Mouse (Mus musculus) kidney, embryonic 16.5 days (tissue): Measurements from ENCODE around the gene Tph2. TPM values are rescaled to one million over a fixed set of nuclear protein-coding genes. Genes with fewer than 3 reads are reported as not detected.
A peak's percentile ranks its signal among the peaks of the same experiment; 100 is the strongest.

Source experiments
- ATAC-seq: fragments of 200-750 bp; cut with Nextera tagmentation; 2 replicates; pipeline ENCODE4 v1.8.0; 2017; ENCODE audit warnings: moderate TSS enrichment; ENCODE audit not compliant: low FRiP score, low TSS enrichment
- H3K27ac ChIP-seq: fragments of 300-500 bp; sonication (generic); 2 replicates; pipeline ENCODE4 v1.5.1; 2014; ENCODE audit warnings: low read length
- H3K27me3 ChIP-seq: fragments of 300-500 bp; sonication (generic); 2 replicates; pipeline ENCODE4 v1.6.1; 2014; ENCODE audit warnings: low read length, control low read depth, mixed read lengths; ENCODE audit not compliant: insufficient read depth
- H3K36me3 ChIP-seq: fragments of 300-500 bp; sonication (generic); 2 replicates; pipeline ENCODE4 v1.6.1; 2014; ENCODE audit warnings: low read length, control low read depth, mixed read lengths; ENCODE audit not compliant: insufficient read depth
- H3K4me1 ChIP-seq: fragments of 300-500 bp; sonication (generic); 2 replicates; pipeline ENCODE4 v1.6.1; 2014; ENCODE audit warnings: low read length, control low read depth, mixed read lengths; ENCODE audit not compliant: insufficient read depth
- H3K4me2 ChIP-seq: fragments of 300-500 bp; sonication (generic); replicated peaks from 2 replicates; pipeline ENCODE4 v1.6.1; 2014; ENCODE audit warnings: low read depth, low read length
- H3K4me3 ChIP-seq: fragments of 300-500 bp; sonication (generic); 2 replicates; pipeline ENCODE4 v1.5.1; 2014; ENCODE audit warnings: mild to moderate bottlenecking, low read length
- H3K9ac ChIP-seq: fragments of 300-500 bp; sonication (generic); replicated peaks from 2 replicates; pipeline ENCODE4 v1.6.1; 2014; ENCODE audit warnings: low read length
- H3K9me3 ChIP-seq: fragments of 300-500 bp; sonication (generic); 2 replicates; pipeline ENCODE4 v1.6.1; 2016; ENCODE audit warnings: low read length, control low read depth
- WGBS: fragments of 180-500 bp; shearing (Covaris S2); extraction: QIAGEN DNeasy Blood & Tissue Kit; methylation state at CpG from one replicate; pipeline ENCODE4 v1.1.7; 2014; 5-methylcytosine and 5-hydroxymethylcytosine counted together
- polyA plus RNA-seq: library from polyadenylated mRNA; unstranded; fragments of >200 nt; fragmentation: Nextera tagmentation; extraction: Ambion mirVana; gene quantifications from 2 replicates; pipeline ENCODE4 v1.2.1, GENCODE M21; 2015

The Tph2 gene
- polyA plus RNA-seq = 0.06 TPM in 1 of 2 replicates, not detected in the other

DNA sequence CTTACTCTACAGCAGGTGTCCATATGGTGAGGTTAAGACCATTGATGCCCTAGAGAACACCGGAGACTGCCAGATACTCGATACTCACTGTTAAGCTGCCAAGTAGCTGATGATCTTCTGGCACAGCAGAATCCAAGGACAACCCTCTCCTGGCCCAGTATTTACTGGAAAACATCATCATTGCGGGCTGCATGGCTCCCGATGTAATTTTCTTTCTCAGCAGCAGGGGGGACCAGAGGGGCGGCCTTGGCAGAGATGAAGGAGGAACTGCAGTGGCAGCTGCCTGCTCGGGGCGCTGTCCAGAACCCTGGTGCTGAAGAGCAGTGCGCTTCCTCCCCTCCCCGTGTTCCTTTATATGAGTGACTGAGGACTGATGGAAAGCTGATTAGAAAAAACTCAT, at the start of gene Tph2:
Tph2 (minus strand) TSS at position 326 of the 400 bp plus-strand sequence.
- Histone ChIP-seq H3K9me3 (no peaks in the 10 kb centered on the region), H3K9ac (no peak within 1 kb of the TSS), H3K27me3 (no peaks in the 10 kb centered on the region), H3K36me3 (no peaks in the 10 kb centered on the region), H3K4me1 (no peaks in the 10 kb centered on the region), H3K4me3 (no peak within 1 kb of the TSS), H3K4me2 (no peak within 1 kb of the TSS), H3K27ac (no peak within 1 kb of the TSS)
- peak; percentile 85; the same call in 1 of the 2 replicates for ATAC-seq
- WGBS = 8% methylated on average over 9 of the region's 9 CpGs

DNA sequence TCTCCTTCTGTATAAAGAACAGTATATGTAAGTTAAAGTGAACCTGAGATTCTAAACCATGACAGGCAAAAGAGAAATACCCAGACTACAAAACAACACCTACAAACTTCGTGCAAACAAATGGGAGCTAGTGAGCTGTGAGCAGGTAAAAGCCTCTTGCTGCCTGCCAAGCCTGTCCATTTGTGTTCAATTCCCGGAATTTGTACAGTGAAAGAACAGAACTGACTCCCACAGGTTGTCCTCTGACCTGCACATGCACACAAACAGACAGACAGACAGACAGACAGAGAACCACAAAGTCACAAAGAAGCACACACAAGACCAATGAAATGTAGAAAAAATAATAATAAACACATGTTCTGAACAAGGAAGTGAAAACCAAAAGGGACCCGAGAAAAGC, 49.0 kb upstream of the Tph2 start:
- no peak overlapping the region for H3K9ac ChIP-seq
- peaks cover 26% of the 10 kb centered on the region for H3K36me3 ChIP-seq
- no peak overlapping the region for H3K4me3 ChIP-seq
- H3K4me1 ChIP-seq = no peaks in the 10 kb centered on the region
- no peak overlapping the region for H3K27ac ChIP-seq
- no peak overlapping the region for H3K4me2 ChIP-seq
- H3K9me3 ChIP-seq = no peaks in the 10 kb centered on the region
- no peaks in the 10 kb centered on the region for H3K27me3 ChIP-seq
- ATAC-seq = no peak
- 77% methylated on average over 3 of the region's 3 CpGs for WGBS

DNA sequence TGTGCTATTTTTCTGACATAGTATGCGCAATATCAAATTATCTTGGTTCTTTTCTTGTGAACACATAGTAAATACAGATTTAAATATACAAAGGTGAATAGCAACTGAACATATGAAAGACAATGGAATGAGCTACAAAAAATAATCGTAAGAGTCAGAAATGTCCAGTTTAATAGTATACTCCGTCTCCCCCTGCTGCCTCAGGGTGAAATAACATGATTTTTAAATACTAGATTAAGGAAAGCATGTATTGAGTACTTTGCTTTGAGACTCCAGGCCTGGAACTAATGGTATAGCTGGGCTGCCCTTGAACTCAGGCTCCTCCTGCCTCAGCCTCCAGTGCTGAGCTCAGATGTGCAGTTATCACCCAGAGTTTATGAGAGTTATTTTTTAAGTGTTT, 47.7 kb upstream of the Tph2 start:
- H3K27ac ChIP-seq = no peak overlapping the region
- H3K4me2 ChIP-seq = no peak overlapping the region
- 88% methylated on average over 3 of the region's 3 CpGs for WGBS
- peaks cover 20% of the 10 kb centered on the region for H3K36me3 ChIP-seq
- H3K27me3 ChIP-seq = no peaks in the 10 kb centered on the region
- H3K4me3 ChIP-seq = no peak overlapping the region
- no peaks in the 10 kb centered on the region for H3K9me3 ChIP-seq
- ATAC-seq = no peak
- H3K9ac ChIP-seq = no peak overlapping the region
- H3K4me1 ChIP-seq = no peaks in the 10 kb centered on the region

DNA sequence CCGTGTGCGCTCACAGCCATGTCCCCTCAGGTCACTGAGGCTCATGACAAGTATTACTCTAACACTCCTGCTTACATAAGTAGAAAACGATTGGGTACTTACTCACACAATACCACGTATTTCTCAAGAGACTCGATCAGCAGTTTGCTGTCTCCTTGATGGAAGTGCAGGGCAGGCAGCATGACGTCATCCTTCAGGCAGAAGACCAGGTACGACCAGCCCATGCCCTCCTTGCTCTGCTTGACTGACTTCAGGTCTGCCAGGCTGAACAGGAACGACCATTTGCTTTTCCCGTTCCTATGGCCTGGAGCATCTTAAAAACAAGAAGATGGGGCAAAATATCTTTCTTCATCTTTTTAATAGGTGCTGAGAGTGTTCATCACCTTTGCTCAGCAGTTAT, 44.2 kb upstream of the Tph2 start:
- no peak for ATAC-seq
- no peak overlapping the region for H3K27ac ChIP-seq
- H3K4me3 ChIP-seq = no peak overlapping the region
- no peak overlapping the region for H3K4me2 ChIP-seq
- no peaks in the 10 kb centered on the region for H3K27me3 ChIP-seq
- H3K4me1 ChIP-seq = no peaks in the 10 kb centered on the region
- peaks cover 15% of the 10 kb centered on the region for H3K36me3 ChIP-seq
- 85% methylated on average over 9 of the region's 9 CpGs for WGBS
- no peak overlapping the region for H3K9ac ChIP-seq
- H3K9me3 ChIP-seq = no peaks in the 10 kb centered on the region

DNA sequence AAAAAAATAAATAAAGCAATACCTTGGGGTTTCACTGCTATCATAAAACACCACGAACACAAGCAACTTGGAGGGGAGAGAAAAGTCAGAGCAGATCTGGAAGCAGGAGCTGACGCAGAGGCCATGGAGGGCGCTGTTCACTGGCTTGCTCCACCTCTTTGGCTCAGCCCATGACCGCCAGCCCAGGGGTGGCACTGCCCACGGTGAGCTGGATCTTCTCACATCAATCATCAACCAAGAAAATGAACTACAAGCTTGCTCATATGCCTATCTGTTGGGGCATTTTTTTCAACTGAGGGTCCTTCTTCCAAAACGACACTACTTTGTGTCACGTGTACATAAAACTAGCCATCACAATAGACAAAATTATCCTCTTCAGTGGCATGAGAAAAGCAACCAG, 41.8 kb upstream of the Tph2 start:
- Histone ChIP-seq H3K27me3 (no peaks in the 10 kb centered on the region), H3K9me3 (no peaks in the 10 kb centered on the region), H3K4me2 (no peak overlapping the region), H3K4me1 (no peaks in the 10 kb centered on the region), H3K27ac (no peak overlapping the region), H3K4me3 (no peak overlapping the region), H3K36me3 (peaks cover 6% of the 10 kb centered on the region; the same call in 1 of the 2 replicates), H3K9ac (no peak overlapping the region)
- ATAC-seq = no peak
- WGBS = 87% methylated on average over 7 of the region's 7 CpGs

DNA sequence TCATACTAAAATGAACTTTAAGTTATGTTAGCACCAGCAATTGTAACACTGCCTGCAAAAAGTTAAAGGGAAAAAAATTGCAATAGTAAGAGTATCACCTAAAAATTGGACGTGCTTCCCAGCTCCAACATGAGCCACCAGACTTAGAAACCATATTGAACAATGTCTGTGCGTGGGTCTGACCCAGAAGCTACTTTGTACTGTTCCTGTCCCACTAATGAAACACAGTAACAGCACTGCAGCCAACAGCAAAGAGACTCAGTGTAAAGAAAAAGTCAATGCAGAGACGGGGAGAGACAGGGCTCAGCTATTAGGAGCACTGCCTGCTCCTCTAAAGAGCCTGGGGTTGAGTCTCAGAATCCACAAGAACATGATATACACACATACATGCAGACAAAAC, 39.0 kb upstream of the Tph2 start:
- Histone ChIP-seq H3K4me3 (no peak overlapping the region), H3K27me3 (no peaks in the 10 kb centered on the region), H3K36me3 (peaks cover 11% of the 10 kb centered on the region), H3K4me2 (no peak overlapping the region), H3K4me1 (no peaks in the 10 kb centered on the region), H3K27ac (no peak overlapping the region), H3K9ac (no peak overlapping the region), H3K9me3 (no peaks in the 10 kb centered on the region)
- ATAC-seq = no peak
- WGBS = 87% methylated on average over 3 of the region's 3 CpGs

DNA sequence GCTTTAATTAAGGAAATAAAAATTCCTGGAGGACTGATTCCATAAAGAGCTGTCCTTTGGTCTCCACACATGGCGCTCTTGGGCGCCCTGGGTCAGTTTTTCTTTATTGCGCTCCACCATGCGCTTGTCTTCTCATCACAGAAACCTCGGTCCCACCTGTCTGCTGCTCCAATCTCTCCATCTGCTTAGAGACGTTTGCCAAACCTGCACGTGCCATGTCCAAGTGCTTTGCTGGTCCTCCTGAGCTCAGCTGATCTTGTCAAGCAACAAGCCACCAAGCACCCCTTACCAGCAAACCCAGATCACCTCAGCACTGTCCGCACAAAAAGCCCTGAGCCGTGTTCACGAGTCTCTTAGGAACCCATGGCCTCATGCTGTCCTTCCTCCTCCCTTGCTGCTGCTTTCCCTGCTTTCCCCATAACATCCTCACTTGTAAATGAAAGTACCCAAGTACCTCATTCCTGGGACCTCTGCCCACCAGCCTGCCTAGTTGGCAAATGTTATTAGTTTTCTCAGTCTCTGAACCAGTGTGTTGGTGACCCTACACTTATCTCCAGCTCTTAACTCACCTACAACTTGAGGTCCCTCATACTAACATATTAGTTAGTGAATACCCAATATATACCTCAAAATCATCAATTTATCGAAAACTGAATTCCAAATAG, 28.2 kb upstream of the Tph2 start:
- ATAC-seq = no peak
- WGBS = 94% methylated on average over 11 of the region's 11 CpGs
- H3K27ac ChIP-seq = no peak overlapping the region
- H3K36me3 ChIP-seq = peaks cover 32% of the 10 kb centered on the region
- no peak overlapping the region for H3K9ac ChIP-seq
- H3K4me3 ChIP-seq = no peak overlapping the region
- H3K4me2 ChIP-seq = no peak overlapping the region
- H3K27me3 ChIP-seq = no peaks in the 10 kb centered on the region
- H3K4me1 ChIP-seq = no peaks in the 10 kb centered on the region
- no peaks in the 10 kb centered on the region for H3K9me3 ChIP-seq

DNA sequence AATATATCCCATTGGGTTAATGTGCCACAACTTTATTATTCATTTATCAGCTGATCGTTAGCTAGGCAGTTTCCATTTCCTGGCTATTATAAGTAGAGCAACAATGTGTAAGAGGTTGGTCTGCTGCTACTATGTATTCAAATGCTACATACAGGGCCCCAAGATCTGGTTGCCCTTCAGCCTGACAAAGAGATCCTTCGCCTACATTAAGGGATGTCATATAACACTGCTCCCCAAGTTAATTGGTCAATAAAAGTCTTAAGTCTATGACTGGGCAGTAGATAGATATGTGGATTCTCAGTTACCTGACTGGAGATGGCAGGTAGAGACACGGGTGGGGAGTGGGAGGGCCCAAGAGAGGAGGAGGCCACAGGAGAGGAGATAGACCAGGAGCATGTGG, 21.0 kb upstream of the Tph2 start:
- no peak overlapping the region for H3K9ac ChIP-seq
- H3K4me2 ChIP-seq = no peak overlapping the region
- no peaks in the 10 kb centered on the region for H3K4me1 ChIP-seq
- H3K36me3 ChIP-seq = peaks cover 22% of the 10 kb centered on the region
- no peak overlapping the region for H3K4me3 ChIP-seq
- H3K9me3 ChIP-seq = no peaks in the 10 kb centered on the region
- no peaks in the 10 kb centered on the region for H3K27me3 ChIP-seq
- no peak overlapping the region for H3K27ac ChIP-seq
- ATAC-seq = no peak
- WGBS = 86% methylated on average over 3 of the region's 3 CpGs

DNA sequence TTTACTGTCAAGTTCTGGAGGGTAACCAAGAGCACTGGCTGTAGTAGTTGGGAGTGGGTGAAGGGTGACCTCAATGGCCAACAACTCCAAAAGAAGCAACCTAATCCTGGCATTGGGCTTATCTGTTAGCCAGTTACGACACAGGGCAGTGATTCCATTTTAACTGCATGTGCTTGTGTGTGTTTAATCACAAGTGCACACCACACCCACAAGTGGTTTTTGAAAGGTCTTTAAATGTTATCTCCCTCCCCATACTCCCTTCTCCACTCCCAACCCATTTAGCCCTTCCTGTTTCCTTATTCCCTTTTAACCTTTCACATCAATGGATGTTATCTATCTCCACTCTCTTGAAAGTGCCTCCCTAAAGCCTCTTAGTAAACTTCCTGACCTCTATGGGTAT, 20.5 kb upstream of the Tph2 start:
- no peak for ATAC-seq
- no peaks in the 10 kb centered on the region for H3K9me3 ChIP-seq
- peaks cover 21% of the 10 kb centered on the region for H3K36me3 ChIP-seq
- H3K27me3 ChIP-seq = no peaks in the 10 kb centered on the region
- 79% methylated on average over 1 of the region's 1 CpGs for WGBS
- H3K9ac ChIP-seq = no peak overlapping the region
- H3K4me2 ChIP-seq = no peak overlapping the region
- no peak overlapping the region for H3K27ac ChIP-seq
- H3K4me3 ChIP-seq = no peak overlapping the region
- no peaks in the 10 kb centered on the region for H3K4me1 ChIP-seq

DNA sequence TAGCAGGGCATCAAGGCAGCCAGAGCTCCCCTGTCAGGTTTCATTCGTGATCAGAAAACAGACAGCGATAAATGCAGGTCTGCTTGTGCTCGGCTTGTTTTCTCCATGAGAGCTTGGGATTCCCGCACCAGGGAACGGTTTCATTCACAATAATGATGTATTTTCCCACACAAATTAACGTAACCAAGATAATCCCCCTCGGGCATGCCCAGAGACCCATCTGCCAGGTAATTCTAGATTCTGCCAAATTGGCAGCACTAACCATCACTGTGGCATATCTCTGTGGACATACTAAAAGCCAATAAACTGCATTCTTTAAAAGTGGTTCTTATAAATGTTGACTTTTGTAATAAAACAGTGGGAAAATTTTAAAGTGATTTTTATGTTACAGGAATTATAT, 6.4 kb upstream of the Tph2 start:
- H3K36me3 ChIP-seq = no peaks in the 10 kb centered on the region
- no peaks in the 10 kb centered on the region for H3K4me1 ChIP-seq
- H3K27ac ChIP-seq = no peak overlapping the region
- WGBS = 86% methylated on average over 7 of the region's 7 CpGs
- H3K9ac ChIP-seq = no peak overlapping the region
- H3K4me3 ChIP-seq = no peak overlapping the region
- H3K9me3 ChIP-seq = no peaks in the 10 kb centered on the region
- ATAC-seq = no peak
- no peaks in the 10 kb centered on the region for H3K27me3 ChIP-seq
- no peak overlapping the region for H3K4me2 ChIP-seq
